Mouse (Mus musculus): Measurements from ENCODE around the gene Tas2r115. TPM values are rescaled to one million over a fixed set of nuclear protein-coding genes. Genes with fewer than 3 reads are reported as not detected.

Tas2r115 gene
- total RNA-seq (2023) = not detected

DNA sequence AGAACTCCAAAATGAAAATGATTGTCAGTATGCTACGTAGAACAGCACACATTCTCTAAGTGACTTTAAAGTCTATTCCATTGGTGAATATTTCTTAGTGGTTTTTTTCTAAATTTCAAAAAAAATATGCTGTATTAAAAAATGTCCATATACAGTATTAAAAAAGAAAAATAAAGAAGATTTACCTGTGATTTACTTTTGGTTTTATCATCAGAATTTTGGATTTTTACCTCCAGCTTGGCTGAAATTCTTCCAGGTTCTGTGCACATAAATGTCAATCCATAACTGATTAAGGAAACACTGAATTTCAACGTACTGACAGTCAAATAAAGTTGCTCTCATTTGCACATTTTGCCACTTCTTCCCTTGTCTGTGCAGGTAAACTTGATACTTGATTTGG lies at the start of gene Tas2r115:
Gene Tas2r115, minus strand, starts transcription at position 101 of the 400 bp plus-strand sequence.

DNA sequence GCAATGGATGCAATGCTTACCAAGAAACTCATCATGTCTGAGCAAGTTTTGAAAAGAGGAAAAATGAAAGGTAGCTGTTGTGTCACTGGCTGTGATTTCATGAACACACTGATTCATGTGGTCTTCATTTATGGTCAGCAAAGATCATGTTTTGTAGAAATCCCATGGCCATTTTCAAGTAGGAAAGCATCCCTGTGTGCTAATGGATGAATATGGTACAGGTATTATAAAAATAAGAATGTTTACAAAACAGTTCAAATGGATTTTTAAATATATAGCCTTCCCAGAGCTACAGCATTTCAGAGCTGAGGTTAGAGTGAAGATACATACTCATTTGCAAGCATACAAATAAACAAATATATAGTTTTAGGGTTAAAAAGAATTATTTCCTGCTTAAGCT lies 40.2 kb upstream of the Tas2r115 start, which contains the start of gene Tas2r136:
Gene Tas2r136, minus strand, starts transcription at position 101 of the 400 bp plus-strand sequence.

GRCm38 (mm10) chr6:132761831-132762230 lies 24.0 kb upstream of the Tas2r115 start, which contains the start of gene Tas2r102:
Gene Tas2r102, plus strand, starts transcription at chr6:132762131.

GRCm38 (mm10) chr6:132754430-132754829 lies 16.6 kb upstream of the Tas2r115 start, which contains the start of gene Tas2r124:
Gene Tas2r124, plus strand, starts transcription at chr6:132754730.

GRCm38 (mm10) chr6:132711828-132712227 lies 26.0 kb downstream of the Tas2r115 start, which contains the start of gene Tas2r122:
Gene Tas2r122, minus strand, starts transcription at chr6:132711928.

DNA sequence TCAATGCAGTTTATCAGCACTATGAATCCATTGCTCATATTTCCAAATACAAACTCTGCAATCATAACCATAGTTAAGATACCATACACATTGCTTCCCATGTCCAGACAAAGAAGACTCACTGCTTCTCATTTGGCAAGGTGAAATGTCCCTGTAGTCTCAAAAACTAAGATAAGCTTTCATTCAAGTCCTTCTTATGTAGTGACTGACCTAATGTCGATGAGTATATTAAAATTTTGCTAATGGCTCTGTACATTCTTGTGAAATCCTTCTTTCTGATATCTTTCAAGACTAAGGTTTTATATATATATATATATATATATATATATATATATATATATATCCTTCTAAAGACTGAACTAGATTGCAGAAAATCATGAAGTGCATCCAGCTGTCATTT lies 36.9 kb downstream of the Tas2r115 start, which contains the start of gene Tas2r121:
Gene Tas2r121, minus strand, starts transcription at position 101 of the 400 bp plus-strand sequence.

Other genes with a start within 250 kb of the Tas2r115 start
- not detected for gene Prh1, start 168.2 kb downstream of the Tas2r115 start, total RNA-seq (2023)
- not detected for gene Prp2, start 142.1 kb downstream of the Tas2r115 start, total RNA-seq (2023)
- gene A630073D07Rik, start 86.5 kb downstream of the Tas2r115 start, total RNA-seq (2023) = not detected
- gene Tas2r120, start 81.1 kb downstream of the Tas2r115 start, total RNA-seq (2023) = not detected
- not detected for gene Tas2r121, start 37.0 kb downstream of the Tas2r115 start, total RNA-seq (2023)
- not detected for gene Tas2r122, start 26.1 kb downstream of the Tas2r115 start, total RNA-seq (2023)
- not detected for gene Tas2r124, start 16.7 kb upstream of the Tas2r115 start, total RNA-seq (2023)
- gene Tas2r102, start 24.1 kb upstream of the Tas2r115 start, total RNA-seq (2023) = not detected
- not detected for gene Tas2r136, start 40.1 kb upstream of the Tas2r115 start, total RNA-seq (2023)
- gene Tas2r117, start 64.8 kb upstream of the Tas2r115 start, total RNA-seq (2023) = not detected
- gene Tas2r123, start 109.1 kb upstream of the Tas2r115 start, total RNA-seq (2023) = not detected
- gene Tas2r116, start 117.4 kb upstream of the Tas2r115 start, total RNA-seq (2023) = not detected
- gene Tas2r110, start 130.0 kb upstream of the Tas2r115 start, total RNA-seq (2023) = not detected
- not detected for gene Tas2r113, start 155.0 kb upstream of the Tas2r115 start, total RNA-seq (2023)
- not detected for gene Tas2r125, start 171.6 kb upstream of the Tas2r115 start, total RNA-seq (2023)
- gene Tas2r129, start 213.1 kb upstream of the Tas2r115 start, total RNA-seq (2023) = not detected
- not detected for gene Tas2r131, start 219.9 kb upstream of the Tas2r115 start, total RNA-seq (2023)
- gene Tas2r109, start 242.9 kb upstream of the Tas2r115 start, total RNA-seq (2023) = not detected

All from CD8-positive naive resting alpha-beta T cell, adult 57 days (primary cell).